Mouse (Mus musculus): ENCODE results near the gene Lrrc8e. TPM values are rescaled to one million over a fixed set of nuclear protein-coding genes. Genes with fewer than 3 reads are reported as not detected.

Gene Lrrc8e
- polyA plus RNA-seq, 1 experiment from 2014 or later, result 2.3 TPM

DNA sequence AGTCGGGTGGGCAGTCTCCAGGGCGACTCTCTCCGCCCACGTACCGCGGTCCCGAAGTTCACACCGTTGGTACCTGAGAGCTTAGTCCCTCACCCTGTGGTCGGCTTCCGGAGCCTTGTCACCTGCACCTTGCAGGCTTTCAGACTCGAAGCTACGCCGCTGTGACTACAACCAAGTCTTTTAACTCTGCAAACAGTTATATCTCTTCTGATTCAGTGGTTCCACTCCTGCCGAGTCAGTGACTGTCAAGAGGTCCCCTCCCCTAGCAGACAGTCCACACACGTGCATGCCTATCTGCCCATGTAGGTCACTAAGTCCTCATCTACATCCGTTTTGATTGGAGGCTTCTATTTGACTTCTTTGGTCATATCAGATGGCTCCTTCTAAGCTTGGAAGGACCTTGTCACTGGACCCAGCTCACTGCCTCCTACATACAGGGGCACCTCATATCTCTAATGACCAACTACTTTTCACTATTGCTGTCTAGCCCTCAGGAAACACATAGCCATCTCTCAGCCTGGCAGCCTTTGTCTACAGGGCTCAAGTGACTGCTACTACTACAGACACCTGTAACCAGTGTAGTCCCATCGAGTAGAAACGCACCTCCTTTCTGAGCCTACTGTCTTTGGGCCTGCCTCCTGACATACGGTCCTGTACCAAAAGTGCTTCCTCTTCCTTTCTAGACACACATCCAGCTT is 12.7 kb downstream of the Lrrc8e start:
- Histone ChIP-seq H3K4me2 (peak overlapping the region; percentile 88), H3K27ac (ENCODE audit: low read depth) (peak overlapping the region; percentile 95), H3K4me3 (ENCODE audit: low read depth, low read length) (peak overlapping the region; percentile 76), H3K9me3 (ENCODE audit: low read depth, low read length) (no peaks in the 10 kb centered on the region), H3K9ac (peak overlapping the region; percentile 81), H3K36me3 (ENCODE audit: insufficient read depth) (peaks cover 33% of the 10 kb centered on the region), H3K27me3 (ENCODE audit: insufficient read depth, low read length) (no peaks in the 10 kb centered on the region), H3K4me1 (ENCODE audit: insufficient read depth) (peaks cover 9% of the 10 kb centered on the region)
- WGBS, result 11% methylated on average over 19 of the region's 19 CpGs
- no peak; the same call in 1 of the 2 replicates for ATAC-seq (ENCODE audit: insufficient read depth)
- TF ChIP-seq CTCF (IDR thresholded peaks at IDR 0.05; ENCODE audit: low read depth), result no peak
- no peak for DNase-seq

- DNase-seq (no peak), ATAC-seq (ENCODE audit: insufficient read depth) (no peak)
- Histone ChIP-seq H3K4me1 (ENCODE audit: insufficient read depth) (peaks cover 2% of the 10 kb centered on the region; the same call in 1 of the 2 replicates), H3K27ac (ENCODE audit: low read depth) (no peak overlapping the region), H3K9me3 (ENCODE audit: low read depth, low read length) (no peaks in the 10 kb centered on the region), H3K4me3 (ENCODE audit: low read depth, low read length) (no peak overlapping the region), H3K9ac (no peak overlapping the region), H3K4me2 (no peak overlapping the region), H3K27me3 (ENCODE audit: insufficient read depth, low read length) (no peaks in the 10 kb centered on the region), H3K36me3 (ENCODE audit: insufficient read depth) (peaks cover 76% of the 10 kb centered on the region)
- TF ChIP-seq CTCF (IDR thresholded peaks at IDR 0.05; ENCODE audit: low read depth), result no peak
- WGBS, result 98% methylated on average over 5 of the region's 5 CpGs
These were observed 18.4 kb downstream of the Lrrc8e start for GRCm38 (mm10) chr8:4245061-4245460.

DNA sequence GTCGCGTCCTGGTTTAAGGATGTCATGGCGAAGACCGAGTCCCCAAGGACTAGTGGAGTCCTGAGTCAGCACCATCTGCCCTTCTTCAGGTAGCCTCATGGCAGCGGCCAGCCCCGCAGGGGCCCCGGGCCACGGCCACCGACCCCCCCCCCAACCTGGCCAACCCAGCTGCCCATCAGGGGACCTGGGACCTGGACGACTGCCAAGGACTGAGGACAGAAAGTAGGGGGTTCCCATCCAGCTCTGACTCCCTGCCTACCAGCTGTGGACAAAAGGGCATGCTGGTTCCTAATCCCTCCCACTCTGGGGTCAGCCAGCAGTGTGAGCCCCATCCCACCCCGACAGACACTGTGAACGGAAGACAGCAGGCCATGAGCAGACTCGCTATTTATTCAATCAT is 19.1 kb downstream of the Lrrc8e start:
- H3K9ac ChIP-seq, result no peak overlapping the region
- H3K4me3 ChIP-seq (ENCODE audit: low read depth, low read length), result no peak overlapping the region
- no peaks in the 10 kb centered on the region for H3K27me3 ChIP-seq (ENCODE audit: insufficient read depth, low read length)
- H3K4me1 ChIP-seq (ENCODE audit: insufficient read depth), result no peaks in the 10 kb centered on the region
- H3K27ac ChIP-seq (ENCODE audit: low read depth), result no peak overlapping the region
- 88% methylated on average over 13 of the region's 13 CpGs for WGBS
- no peak for TF ChIP-seq CTCF (IDR thresholded peaks at IDR 0.05; ENCODE audit: low read depth)
- no peak overlapping the region for H3K4me2 ChIP-seq
- H3K36me3 ChIP-seq (ENCODE audit: insufficient read depth), result peaks cover 76% of the 10 kb centered on the region
- no peaks in the 10 kb centered on the region for H3K9me3 ChIP-seq (ENCODE audit: low read depth, low read length)
- ATAC-seq (ENCODE audit: insufficient read depth) (no peak), DNase-seq (no peak)

GRCm38 (mm10) chr8:4247241-4247640 is 20.6 kb downstream of the Lrrc8e start:
- Histone ChIP-seq H3K9ac (no peak overlapping the region), H3K4me3 (ENCODE audit: low read depth, low read length) (no peak overlapping the region), H3K4me1 (ENCODE audit: insufficient read depth) (no peaks in the 10 kb centered on the region), H3K36me3 (ENCODE audit: insufficient read depth) (peaks cover 65% of the 10 kb centered on the region), H3K4me2 (no peak overlapping the region), H3K27me3 (ENCODE audit: insufficient read depth, low read length) (no peaks in the 10 kb centered on the region), H3K9me3 (ENCODE audit: low read depth, low read length) (no peaks in the 10 kb centered on the region), H3K27ac (ENCODE audit: low read depth) (no peak overlapping the region)
- DNase-seq (no peak), ATAC-seq (ENCODE audit: insufficient read depth) (no peak)
- WGBS, result 88% methylated on average over 8 of the region's 8 CpGs
- TF ChIP-seq CTCF (IDR thresholded peaks at IDR 0.05; ENCODE audit: low read depth), result no peak

DNA sequence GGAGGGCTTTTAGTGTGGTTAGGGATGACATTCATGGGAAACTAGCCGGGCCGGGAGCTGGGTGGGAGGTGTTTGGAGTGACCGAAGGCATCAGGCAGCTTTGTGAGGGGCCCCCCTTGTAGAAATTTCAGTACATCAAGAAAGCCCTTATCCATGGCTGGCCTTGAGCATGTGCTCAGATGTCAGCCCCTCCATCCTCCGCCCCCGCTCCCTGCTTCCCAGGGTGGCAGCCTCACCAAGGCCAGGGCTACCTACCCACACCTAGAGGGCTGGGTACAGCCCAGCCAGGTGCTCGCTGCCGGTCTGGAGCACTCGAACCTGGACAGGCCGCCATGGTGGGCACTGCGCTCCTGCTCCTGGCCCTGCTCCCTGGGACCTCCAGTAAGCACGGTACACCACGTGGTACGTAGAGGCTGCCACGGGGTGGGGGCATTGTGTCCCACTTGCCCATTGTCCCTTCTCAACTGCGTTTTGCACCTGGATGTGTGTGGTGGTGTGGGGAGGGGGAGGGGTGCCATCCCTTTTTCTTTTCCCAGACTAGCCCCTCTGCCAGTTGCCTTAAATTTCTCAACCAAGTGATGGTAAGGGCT is 21.4 kb downstream of the Lrrc8e start, which contains the start of gene Tgfbr3l:
Gene Tgfbr3l (plus strand): TSS at position 264 of the 590 bp plus-strand sequence.
- DNase-seq (no peak), ATAC-seq (ENCODE audit: insufficient read depth) (no peak)
- no peaks in the 10 kb centered on the region for H3K27me3 ChIP-seq (ENCODE audit: insufficient read depth, low read length)
- H3K4me3 ChIP-seq (ENCODE audit: low read depth, low read length), result no peak within 1 kb of the TSS
- TF ChIP-seq CTCF (IDR thresholded peaks at IDR 0.05; ENCODE audit: low read depth), result no peak
- WGBS, result 66% methylated on average over 15 of the region's 15 CpGs
- H3K9me3 ChIP-seq (ENCODE audit: low read depth, low read length), result no peaks in the 10 kb centered on the region
- H3K4me1 ChIP-seq (ENCODE audit: insufficient read depth), result 0 out of 2 replicates have a peak, but pooled peaks cover 3% of the 10 kb centered on the region
- H3K4me2 ChIP-seq, result no peak within 1 kb of the TSS
- H3K36me3 ChIP-seq (ENCODE audit: insufficient read depth), result peaks cover 57% of the 10 kb centered on the region
- no peak within 1 kb of the TSS for H3K9ac ChIP-seq
- H3K27ac ChIP-seq (ENCODE audit: low read depth), result peak within 1 kb of the TSS; percentile 0; the same call in 1 of the 2 replicates

- Histone ChIP-seq H3K4me1 (ENCODE audit: insufficient read depth) (0 out of 2 replicates have a peak, but pooled peaks cover 3% of the 10 kb centered on the region), H3K4me2 (no peak overlapping the region), H3K4me3 (ENCODE audit: low read depth, low read length) (no peak overlapping the region), H3K9me3 (ENCODE audit: low read depth, low read length) (no peaks in the 10 kb centered on the region), H3K27ac (ENCODE audit: low read depth) (peak overlapping the region; percentile 0; the same call in 1 of the 2 replicates), H3K27me3 (ENCODE audit: insufficient read depth, low read length) (no peaks in the 10 kb centered on the region), H3K9ac (no peak overlapping the region), H3K36me3 (ENCODE audit: insufficient read depth) (peaks cover 45% of the 10 kb centered on the region)
- ATAC-seq (ENCODE audit: insufficient read depth) (no peak), DNase-seq (peak; percentile 62)
- 14% methylated on average over 29 of the region's 29 CpGs for WGBS
- no peak for TF ChIP-seq CTCF (IDR thresholded peaks at IDR 0.05; ENCODE audit: low read depth)
These were observed 22.6 kb downstream of the Lrrc8e start for GRCm38 (mm10) chr8:4249213-4249612.

DNA sequence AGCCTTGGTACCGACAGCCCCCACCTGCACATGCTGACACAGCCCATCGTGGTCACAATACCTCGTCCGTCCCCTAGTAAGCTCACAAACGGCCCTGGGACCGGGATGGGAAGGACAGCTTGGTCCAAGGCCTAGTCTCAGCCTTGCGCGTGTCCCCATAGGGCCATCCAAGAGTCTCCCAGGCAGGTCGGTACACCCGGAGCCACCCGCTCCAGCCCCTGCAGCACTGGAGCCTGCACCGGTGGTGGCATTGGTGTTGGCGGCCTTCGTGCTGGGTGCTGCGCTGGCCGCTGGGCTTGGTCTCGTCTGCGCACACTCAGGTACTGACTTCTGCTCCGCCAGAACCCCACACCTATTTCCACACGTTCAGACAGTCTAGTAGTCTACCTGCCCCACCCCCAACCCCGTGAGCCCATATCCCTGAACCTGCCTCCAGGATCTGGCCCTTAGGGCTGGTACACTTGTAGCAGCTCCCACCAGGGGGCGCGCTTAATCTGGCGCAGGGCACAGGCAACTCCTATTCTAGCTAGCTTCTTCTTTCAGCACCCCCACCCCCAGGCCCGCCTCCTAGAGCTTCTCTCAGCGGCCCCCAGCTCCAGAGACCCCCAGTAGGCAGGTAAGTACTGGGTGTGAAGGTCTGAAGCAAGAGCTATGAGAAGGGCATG is 23.8 kb downstream of the Lrrc8e start:
- WGBS, result 39% methylated on average over 26 of the region's 26 CpGs
- no peaks in the 10 kb centered on the region for H3K27me3 ChIP-seq (ENCODE audit: insufficient read depth, low read length)
- no peak overlapping the region for H3K4me3 ChIP-seq (ENCODE audit: low read depth, low read length)
- H3K36me3 ChIP-seq (ENCODE audit: insufficient read depth), result peaks cover 44% of the 10 kb centered on the region
- 0 out of 2 replicates have a peak, but pooled peaks cover 3% of the 10 kb centered on the region for H3K4me1 ChIP-seq (ENCODE audit: insufficient read depth)
- no peaks in the 10 kb centered on the region for H3K9me3 ChIP-seq (ENCODE audit: low read depth, low read length)
- no peak overlapping the region for H3K4me2 ChIP-seq
- TF ChIP-seq CTCF (IDR thresholded peaks at IDR 0.05; ENCODE audit: low read depth), result peak; percentile 88
- H3K9ac ChIP-seq, result no peak overlapping the region
- ATAC-seq (ENCODE audit: insufficient read depth) (peak; percentile 14; the same call in 1 of the 2 replicates), DNase-seq (peak; percentile 90)
- H3K27ac ChIP-seq (ENCODE audit: low read depth), result no peak overlapping the region

All from lung, embryonic 14.5 days (tissue).